Mouse (Mus musculus) myocyte (in vitro differentiated cells): ENCODE measurements at regions not wholly inside any gene's neighbourhood (a gene's known extent, or its start where the extent isn't known, plus 50 kb on each side); places are given as distances from the start of the nearest gene placed in this dataset.

ENCODE experiments used
- E2F4 ChIP-seq: IDR thresholded peaks from one replicate; pipeline ENCODE4 v1.6.1; 2011; ENCODE audit warnings: mild to moderate bottlenecking, control low read depth, moderate library complexity; ENCODE audit not compliant: insufficient read depth
- MAX ChIP-seq: IDR thresholded peaks from one replicate; pipeline ENCODE4 v1.6.1; 2011; ENCODE audit warnings: low read depth, mild to moderate bottlenecking, control low read depth
- MYOD1 ChIP-seq, 3 experiments: IDR thresholded peaks; one replicate each; pipeline ENCODE4 v1.6.1; 2011; ENCODE audit warnings: control low read depth in 2 of 3, low read depth in 2 of 3, mild to moderate bottlenecking in 2 of 3, moderate library complexity in 1 of 3; ENCODE audit not compliant: insufficient read length in 2 of 3, control insufficient read depth in 1 of 3
- POLR2A ChIP-seq: IDR thresholded peaks from one replicate; pipeline ENCODE4 v1.6.1; 2011; ENCODE audit warnings: low read depth, mild to moderate bottlenecking, control low read depth, moderate library complexity; ENCODE audit not compliant: insufficient read length

DNA sequence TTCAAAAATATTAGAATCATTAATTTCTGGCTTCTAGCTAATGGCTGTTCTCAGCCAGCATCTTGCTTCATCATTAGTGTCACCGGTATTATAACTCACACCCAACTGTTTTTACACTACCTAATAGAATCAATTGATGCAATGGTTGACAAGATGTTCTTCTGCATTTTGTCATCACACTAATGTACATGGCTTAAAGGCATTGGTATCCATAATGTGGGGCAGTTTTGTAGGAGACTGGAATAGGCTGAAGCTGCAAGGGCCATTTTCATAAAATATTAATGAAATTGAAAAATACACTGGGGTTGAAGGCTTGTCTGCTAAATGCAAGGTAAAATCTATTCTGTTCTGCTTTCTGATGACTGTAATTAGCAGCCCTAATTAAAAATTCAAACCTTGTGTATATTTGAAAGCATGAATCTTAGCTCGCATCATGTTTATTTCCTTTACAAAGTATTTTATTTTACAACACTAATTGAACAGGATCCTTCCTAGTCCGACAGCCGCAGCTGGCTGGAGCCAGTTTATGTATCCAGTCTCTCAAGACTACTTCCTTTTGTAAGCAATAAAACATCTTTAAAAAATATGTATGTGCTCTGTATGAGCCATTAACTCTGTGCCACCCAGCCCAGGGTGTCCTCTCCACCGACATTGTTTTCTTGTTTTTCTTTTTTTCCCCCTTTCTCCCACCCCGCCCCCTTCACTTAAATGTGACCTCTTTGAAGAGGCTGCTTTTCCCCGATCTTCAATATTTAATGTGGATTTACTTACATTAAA, 259.6 kb downstream of the Pou4f1 start:
- TF ChIP-seq MAX: no peak
- TF ChIP-seq POLR2A: no peak
- TF ChIP-seq E2F4: no peak
- TF ChIP-seq MYOD1 (IDR thresholded peaks at IDR 0.05; ENCODE audit: control insufficient read depth in 1 of 3, insufficient read length in 2 of 3, low read depth in 2 of 3): no peak
